Mouse (Mus musculus) heart, embryonic 14.5 days (tissue): ENCODE results near the gene Gm20422. TPM values are rescaled to one million over a fixed set of nuclear protein-coding genes. Genes with fewer than 3 reads are reported as not detected.

Experiments
- ATAC-seq: fragments of 200-750 bp; cut with Nextera tagmentation; 2 replicates; pipeline ENCODE4 v1.8.0; 2017; ENCODE audit warnings: low read depth, moderate TSS enrichment; ENCODE audit not compliant: insufficient number of reproducible peaks, insufficient read depth, low FRiP score
- H3K27ac ChIP-seq, 2 experiments: fragments of 200-500 bp in 1 of 2; fragments of 300-500 bp in 1 of 2; sonication (generic) in 1 of 2; replicated peaks in 1 of 2; 2 replicates each; pipeline ENCODE4 v1.5.1; 2012 to 2014; ENCODE audit warnings: low read depth in 2 of 2, low read length in 2 of 2, control low read depth in 1 of 2, mild to moderate bottlenecking in 1 of 2, mixed read lengths in 1 of 2; ENCODE audit not compliant: control insufficient read depth in 1 of 2, insufficient read depth in 1 of 2
- H3K27me3 ChIP-seq: fragments of 300-500 bp; sonication (generic); 2 replicates; pipeline ENCODE4 v1.6.1; 2014; ENCODE audit warnings: mild to moderate bottlenecking, low read length, control low read depth; ENCODE audit not compliant: control insufficient read depth, insufficient read depth
- H3K36me3 ChIP-seq: fragments of 300-500 bp; sonication (generic); 2 replicates; pipeline ENCODE4 v1.6.1; 2014; ENCODE audit warnings: mild to moderate bottlenecking, control low read depth, low read length, mixed read lengths; ENCODE audit not compliant: control insufficient read depth, insufficient read depth
- H3K4me1 ChIP-seq, 2 experiments: fragments of 200-500 bp in 1 of 2; fragments of 300-500 bp in 1 of 2; sonication (generic) in 1 of 2; 2 replicates each; pipeline ENCODE4 v1.6.1; 2012 to 2014; ENCODE audit warnings: low read length in 2 of 2, control low read depth in 1 of 2, mixed read lengths in 1 of 2; ENCODE audit not compliant: control insufficient read depth in 2 of 2, insufficient read depth in 2 of 2
- H3K4me2 ChIP-seq: fragments of 300-500 bp; sonication (generic); 2 replicates; pipeline ENCODE4 v1.6.1; 2014; ENCODE audit warnings: mild to moderate bottlenecking, low read length
- H3K4me3 ChIP-seq, 2 experiments: fragments of 200-500 bp in 1 of 2; fragments of 300-500 bp in 1 of 2; sonication (generic) in 1 of 2; 2 replicates each; pipeline ENCODE4 v1.5.1; 2012 to 2014; ENCODE audit warnings: low read length in 2 of 2, mild to moderate bottlenecking in 2 of 2, control low read depth in 1 of 2, low read depth in 1 of 2, moderate library complexity in 1 of 2; ENCODE audit not compliant: control insufficient read depth in 1 of 2, insufficient read depth in 1 of 2
- H3K9ac ChIP-seq: fragments of 300-500 bp; sonication (generic); 2 replicates; pipeline ENCODE4 v1.6.1; 2014; ENCODE audit warnings: mild to moderate bottlenecking, low read length
- H3K9me3 ChIP-seq: fragments of 300-500 bp; sonication (generic); 2 replicates; pipeline ENCODE4 v1.6.1; 2016; ENCODE audit warnings: low read length, control low read depth; ENCODE audit not compliant: control insufficient read depth
- WGBS: fragments of 180-500 bp; shearing (Covaris S2); extraction: QIAGEN DNeasy Blood & Tissue Kit; methylation state at CpG from one replicate; pipeline ENCODE4 v1.1.7; 2014; 5-methylcytosine and 5-hydroxymethylcytosine counted together
- polyA plus RNA-seq: library from polyadenylated mRNA; unstranded; fragments of >200 nt; fragmentation: Nextera tagmentation; extraction: Ambion mirVana; gene quantifications from 2 replicates; pipeline ENCODE4 v1.2.1, GENCODE M21; 2014

Gm20422 gene
- 0.98 TPM in 1 of 2 replicates, not detected in the other for polyA plus RNA-seq

DNA sequence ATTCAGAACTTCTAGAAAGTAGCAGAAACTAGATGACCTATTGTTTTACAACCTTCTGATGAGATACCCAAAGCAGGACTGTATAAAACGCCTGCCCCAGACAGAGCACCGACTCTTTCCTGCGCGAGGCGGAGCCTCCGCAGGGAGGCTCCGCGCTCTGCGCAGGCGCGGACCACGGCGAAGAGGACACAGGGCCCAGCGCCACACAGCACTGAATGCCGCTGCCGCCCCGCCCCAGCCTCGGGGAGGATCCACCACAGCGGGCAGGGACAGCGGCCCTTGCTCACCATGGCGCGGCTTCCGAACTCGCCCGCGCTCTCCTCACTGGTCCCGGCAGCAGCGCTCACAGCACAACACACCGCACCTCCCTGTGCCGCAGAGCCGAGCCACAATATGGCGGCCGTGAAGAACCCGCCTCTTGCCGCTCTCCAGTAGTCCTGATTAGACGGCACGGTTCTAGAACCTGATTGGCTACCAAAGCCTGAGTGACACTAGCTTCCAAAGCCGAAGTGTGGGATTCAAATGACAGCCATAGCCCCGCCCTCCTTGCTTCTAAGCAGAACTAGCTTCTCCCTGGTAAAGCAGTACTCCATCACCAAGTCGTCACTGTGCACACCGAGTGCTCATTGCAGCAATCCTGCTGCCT, at the start of gene Gm20422:
TSS of gene Gm20422 (minus strand) at position 384 of the 646 bp plus-strand sequence.
- peak within 1 kb of the TSS; percentile 98 to 99 for H3K27ac ChIP-seq
- no peaks in the 10 kb centered on the region; the same call in 1 of the 2 replicates for H3K36me3 ChIP-seq
- WGBS: under 1% methylated on average over 41 of the region's 41 CpGs
- peaks cover 0 to 17% of the 10 kb centered on the region in 2 experiments; a peak in 2 of 4 replicates for H3K4me1 ChIP-seq
- H3K9me3 ChIP-seq: no peaks in the 10 kb centered on the region
- peak within 1 kb of the TSS; percentile 96 for H3K9ac ChIP-seq
- peak within 1 kb of the TSS; percentile 80 to 83 for H3K4me3 ChIP-seq
- no peaks in the 10 kb centered on the region for H3K27me3 ChIP-seq
- peak; percentile 98 for ATAC-seq
- peak within 1 kb of the TSS; percentile 78 for H3K4me2 ChIP-seq

DNA sequence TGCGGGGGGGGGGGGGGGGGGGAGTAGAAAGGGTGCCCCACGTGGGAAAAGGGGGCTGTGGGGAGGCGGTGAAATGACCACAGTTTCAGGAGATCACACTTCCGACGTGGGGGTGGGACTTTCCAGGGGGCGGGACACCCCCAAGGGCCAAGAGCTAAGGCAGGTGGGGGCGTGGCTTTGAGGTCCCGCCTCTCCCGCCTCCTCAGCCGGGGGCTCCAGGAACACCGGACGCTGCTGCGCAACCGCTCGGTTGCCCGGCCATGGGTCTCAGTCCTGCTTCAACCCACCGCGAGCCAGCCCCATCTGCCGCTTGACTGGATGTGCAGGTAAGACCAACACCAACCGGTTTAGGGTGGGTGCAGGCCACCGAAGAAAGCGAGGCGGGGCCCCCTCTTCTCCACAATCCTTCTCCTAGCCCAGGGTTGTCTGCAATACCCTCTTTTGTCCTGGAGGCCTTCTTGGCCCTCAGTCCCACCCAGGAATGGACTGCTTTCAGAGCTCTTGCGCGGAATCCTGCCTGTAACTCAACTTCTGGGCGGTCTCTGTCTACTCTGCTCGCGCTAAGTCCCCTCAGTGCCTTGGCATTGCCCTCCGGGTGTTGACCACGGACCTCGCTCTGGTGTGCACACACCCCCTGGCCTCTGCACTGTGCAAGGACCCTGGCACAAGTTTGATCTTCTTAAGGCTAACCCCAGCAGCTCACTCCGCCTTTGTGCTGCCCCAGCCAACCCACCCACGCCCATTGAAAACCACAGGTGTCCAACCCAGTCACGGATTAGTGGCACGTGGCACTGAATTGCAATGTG, 47.9 kb upstream of the Gm20422 start, which contains the start of gene Lpar2:
TSS of gene Lpar2 (plus strand) at position 44 of the 806 bp plus-strand sequence.
- H3K4me2 ChIP-seq: peak within 1 kb of the TSS; percentile 87
- peak within 1 kb of the TSS; percentile 15 to 37; a peak in 2 of 4 replicates for H3K27ac ChIP-seq
- 5% methylated on average over 32 of the region's 35 CpGs for WGBS
- H3K9me3 ChIP-seq: no peaks in the 10 kb centered on the region
- H3K4me1 ChIP-seq: peaks cover 3 to 5% of the 10 kb centered on the region in 2 experiments; a peak in 1 of 4 replicates
- H3K27me3 ChIP-seq: no peaks in the 10 kb centered on the region
- H3K9ac ChIP-seq: peak within 1 kb of the TSS; percentile 74
- H3K36me3 ChIP-seq: peaks cover 12% of the 10 kb centered on the region
- H3K4me3 ChIP-seq: peak within 1 kb of the TSS; percentile 55 to 61
- peak; percentile 47 for ATAC-seq

DNA sequence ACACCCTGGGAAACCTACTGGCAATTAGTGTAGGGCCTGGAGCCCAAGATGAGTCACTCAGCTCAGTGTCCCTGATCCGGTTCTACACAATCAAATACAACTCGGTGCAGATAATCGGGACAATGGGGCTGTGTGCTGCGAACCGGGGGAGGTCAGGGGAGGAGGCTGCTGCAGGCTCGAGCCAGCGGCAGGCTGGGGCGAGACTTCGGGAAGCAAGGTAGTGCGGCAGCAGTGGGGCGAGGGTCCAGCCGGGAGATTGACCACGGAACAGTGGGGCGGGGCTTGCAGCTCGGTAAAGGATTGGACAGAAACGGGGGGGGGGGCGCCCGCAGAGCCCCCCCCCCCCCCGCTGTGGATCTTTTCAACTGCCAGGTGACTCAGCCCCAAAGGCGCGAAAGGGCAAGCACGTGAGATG, 47.3 kb upstream of the Gm20422 start:
- ATAC-seq: peak; percentile 60
- peaks cover 18% of the 10 kb centered on the region for H3K36me3 ChIP-seq
- H3K4me1 ChIP-seq: peaks cover 3% of the 10 kb centered on the region in 2 experiments; a peak in 1 of 4 replicates
- H3K9me3 ChIP-seq: no peaks in the 10 kb centered on the region
- H3K27me3 ChIP-seq: no peaks in the 10 kb centered on the region
- no peak overlapping the region for H3K27ac ChIP-seq
- H3K4me2 ChIP-seq: peak overlapping the region; percentile 87
- H3K4me3 ChIP-seq: peak overlapping the region; percentile 49 to 61
- whole genome bisulfite sequencing: under 1% methylated on average over 15 of the region's 22 CpGs
- H3K9ac ChIP-seq: peak overlapping the region; percentile 74

DNA sequence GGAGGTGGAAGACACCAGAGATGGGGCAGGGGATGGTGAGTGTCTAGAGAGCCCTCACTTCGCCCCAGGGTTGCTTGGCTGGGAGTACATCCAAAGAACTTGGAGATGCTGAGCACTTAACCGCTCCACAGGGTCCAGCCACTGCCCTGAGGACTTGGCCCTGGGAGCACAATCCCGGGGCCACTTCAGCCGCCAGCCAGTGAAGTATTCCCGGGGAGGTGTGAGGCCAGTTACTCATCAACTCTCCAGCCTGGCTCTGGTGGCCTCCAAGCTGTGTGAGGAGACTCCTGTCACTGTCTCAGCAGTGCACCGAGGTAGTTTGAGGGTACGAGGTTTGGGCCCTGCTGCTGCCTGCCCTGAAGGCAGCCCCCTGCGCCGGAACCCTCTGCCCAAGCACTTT, 45.8 kb upstream of the Gm20422 start:
- no peak for ATAC-seq
- H3K4me3 ChIP-seq: no peak overlapping the region
- H3K36me3 ChIP-seq: peaks cover 24% of the 10 kb centered on the region
- H3K27ac ChIP-seq: no peak overlapping the region
- H3K4me1 ChIP-seq: peaks cover 3 to 6% of the 10 kb centered on the region in 2 experiments; a peak in 2 of 4 replicates
- no peak overlapping the region for H3K9ac ChIP-seq
- H3K4me2 ChIP-seq: no peak overlapping the region
- no peaks in the 10 kb centered on the region for H3K9me3 ChIP-seq
- WGBS: 73% methylated on average over 9 of the region's 9 CpGs
- no peaks in the 10 kb centered on the region for H3K27me3 ChIP-seq

DNA sequence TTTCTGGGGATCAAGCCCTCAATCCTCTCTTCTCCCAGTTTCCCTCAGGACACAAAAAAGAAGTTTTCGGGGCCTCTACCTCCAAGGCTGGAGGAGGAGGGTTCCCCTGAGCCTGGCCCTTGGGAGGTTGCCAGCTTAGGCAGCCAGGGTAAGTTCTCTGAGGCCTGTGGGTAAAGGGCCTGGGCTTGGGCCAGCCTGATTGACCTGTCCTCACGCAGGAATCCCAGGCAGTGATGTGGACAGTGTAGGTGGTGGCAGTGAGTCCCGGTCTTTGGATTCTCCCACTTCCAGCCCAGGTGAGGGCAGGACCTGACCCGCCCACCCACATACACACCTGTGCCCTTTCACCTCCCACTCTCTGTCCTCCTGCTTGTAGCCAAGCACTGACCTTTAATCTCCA, 40.7 kb upstream of the Gm20422 start:
- H3K4me2 ChIP-seq: no peak overlapping the region
- peaks cover 0 to 4% of the 10 kb centered on the region in 2 experiments; a peak in 2 of 4 replicates for H3K4me1 ChIP-seq
- H3K9ac ChIP-seq: no peak overlapping the region
- 93% methylated on average over 4 of the region's 4 CpGs for WGBS
- no peaks in the 10 kb centered on the region for H3K27me3 ChIP-seq
- peaks cover 59% of the 10 kb centered on the region for H3K36me3 ChIP-seq
- H3K9me3 ChIP-seq: no peaks in the 10 kb centered on the region
- H3K27ac ChIP-seq: no peak overlapping the region
- H3K4me3 ChIP-seq: no peak overlapping the region
- no peak for ATAC-seq

DNA sequence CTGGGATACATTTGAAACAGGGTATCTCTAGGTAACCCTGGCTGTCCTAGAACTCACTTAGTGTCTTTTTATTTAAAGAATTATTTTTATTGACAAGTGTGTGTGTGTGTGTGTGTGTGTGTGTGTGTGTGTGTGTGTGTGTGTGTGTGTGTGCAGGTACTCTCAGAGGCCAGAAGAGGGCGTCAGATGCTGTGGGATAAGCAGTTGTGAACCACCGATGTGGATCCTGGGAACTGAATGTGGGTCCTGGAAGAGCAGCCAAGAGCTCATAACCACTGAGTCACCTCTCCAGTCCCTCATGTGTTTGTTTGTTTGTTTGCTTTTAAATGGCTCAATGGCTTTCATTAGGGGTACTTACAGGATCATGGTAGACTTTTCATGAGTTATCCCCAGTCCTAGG, 40.2 kb upstream of the Gm20422 start:
- H3K4me2 ChIP-seq: no peak overlapping the region
- peaks cover 0 to 4% of the 10 kb centered on the region in 2 experiments; a peak in 2 of 4 replicates for H3K4me1 ChIP-seq
- no peak overlapping the region for H3K4me3 ChIP-seq
- H3K27me3 ChIP-seq: no peaks in the 10 kb centered on the region
- WGBS: 87% methylated on average over 2 of the region's 2 CpGs
- peaks cover 61% of the 10 kb centered on the region for H3K36me3 ChIP-seq
- H3K9me3 ChIP-seq: no peaks in the 10 kb centered on the region
- no peak overlapping the region for H3K9ac ChIP-seq
- no peak for ATAC-seq
- H3K27ac ChIP-seq: no peak overlapping the region

DNA sequence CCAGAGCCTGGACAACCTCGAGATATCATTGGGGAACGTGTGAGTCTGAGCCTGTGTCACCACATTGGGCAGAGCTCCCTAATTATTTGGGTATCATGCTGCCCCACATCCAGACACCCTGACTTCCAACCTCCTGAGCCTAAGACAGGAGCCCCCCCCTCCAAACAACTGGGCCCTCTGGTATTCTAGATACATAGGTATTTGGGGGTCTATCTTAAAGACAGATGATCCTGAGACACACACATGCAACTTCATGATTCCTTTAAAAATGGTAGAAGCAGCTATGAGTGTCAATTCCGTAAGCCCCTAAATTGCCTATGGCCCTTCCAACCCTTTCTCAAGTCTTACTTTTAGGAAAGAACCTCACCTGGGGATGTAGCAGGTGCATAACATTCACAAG, 35.1 kb upstream of the Gm20422 start:
- Histone ChIP-seq H3K9ac (no peak overlapping the region), H3K27me3 (no peaks in the 10 kb centered on the region), H3K9me3 (no peaks in the 10 kb centered on the region), H3K4me3 (no peak overlapping the region), H3K36me3 (peaks cover 66% of the 10 kb centered on the region), H3K4me1 (peaks cover 5% of the 10 kb centered on the region in 2 experiments; a peak in 3 of 4 replicates), H3K27ac (no peak overlapping the region), H3K4me2 (no peak overlapping the region)
- 38% methylated on average over 3 of the region's 3 CpGs for WGBS
- no peak for ATAC-seq
